Mouse (Mus musculus) left cerebral cortex, postnatal 36 days (tissue): ENCODE data around the gene Pgpep1l. TPM values are rescaled to one million over a fixed set of nuclear protein-coding genes. Genes with fewer than 3 reads are reported as not detected.
"Not testable (repeated sequence)": the region's sequence is repeated elsewhere in the genome, so short reads cannot be mapped to it uniquely, and the experiment has no call there.

ENCODE experiments used
- DNase-seq, 2 experiments: peaks; one replicate each; pipeline ENCODE4 v3.0.0; 2021 to 2022; ENCODE audit warnings: low spot score in 2 of 2, mixed read lengths in 1 of 2
- intact Hi-C: fragments of 180-260 bp; cut with DNase I; formaldehyde crosslinking; loops from one replicate; pipeline ENCODE4 v1.15.1; 2025
- total RNA-seq, 2 experiments: library from RNA; stranded (reverse); gene quantifications; 2 replicates each; pipeline ENCODE4 v1.2.3; 2021

Gene Pgpep1l
- total RNA-seq, 2 experiments from 2014 or later = 1.5 to 1.9 TPM

GRCm38 (mm10) chr7:68285851-68286298 lies 21.8 kb upstream of the Pgpep1l start:
- intact Hi-C loops = no loop called here
- DNase-seq = no peak

GRCm38 (mm10) chr7:68283776-68284175 lies 19.7 kb upstream of the Pgpep1l start:
- DNase-seq = no peak
- intact Hi-C loops = no loop called here

GRCm38 (mm10) chr7:68283133-68283520 lies 19.1 kb upstream of the Pgpep1l start:
- not testable (repeated sequence) for DNase-seq

GRCm38 (mm10) chr7:68282304-68283132 lies 18.5 kb upstream of the Pgpep1l start:
- intact Hi-C loops = no loop called here
- no peak for DNase-seq

More at GRCm38 (mm10) chr7:68283133-68283520, 19.1 kb upstream of the Pgpep1l start:
- intact Hi-C loops = not testable (repeated sequence)

GRCm38 (mm10) chr7:68281341-68281740 lies 17.3 kb upstream of the Pgpep1l start:
- no peak for DNase-seq
- intact Hi-C loops = no loop called here

- no peak for DNase-seq
- intact Hi-C loops = no loop called here
These were observed 16.4 kb upstream of the Pgpep1l start for GRCm38 (mm10) chr7:68280352-68280869.

- intact Hi-C loops = no loop called here
These were observed 15.4 kb upstream of the Pgpep1l start for GRCm38 (mm10) chr7:68279481-68279880.

GRCm38 (mm10) chr7:68278908-68279307 lies 14.9 kb upstream of the Pgpep1l start:
- DNase-seq = no peak
- intact Hi-C loops = no loop called here

More at GRCm38 (mm10) chr7:68279481-68279880, 15.4 kb upstream of the Pgpep1l start:
- no peak for DNase-seq

- no peak for DNase-seq
- intact Hi-C loops = no loop called here
These were observed 14.4 kb upstream of the Pgpep1l start for GRCm38 (mm10) chr7:68278385-68278784.

- no peak for DNase-seq
- intact Hi-C loops = no loop called here
These were observed 13.9 kb upstream of the Pgpep1l start for GRCm38 (mm10) chr7:68277897-68278270.

- intact Hi-C loops = no loop called here
- no peak for DNase-seq
These were observed 13.2 kb upstream of the Pgpep1l start for GRCm38 (mm10) chr7:68277054-68277896.

- intact Hi-C loops = no loop called here
- no peak for DNase-seq
These were observed 12.1 kb upstream of the Pgpep1l start for GRCm38 (mm10) chr7:68275838-68276731.

GRCm38 (mm10) chr7:68275445-68275837 lies 11.4 kb upstream of the Pgpep1l start:
- intact Hi-C loops, DNase-seq: not testable (repeated sequence)

GRCm38 (mm10) chr7:68274951-68275350 lies 10.9 kb upstream of the Pgpep1l start:
- DNase-seq = no peak
- intact Hi-C loops = no loop called here

- intact Hi-C loops = no loop called here
- DNase-seq = no peak
These were observed 10.2 kb upstream of the Pgpep1l start for GRCm38 (mm10) chr7:68274218-68274617.

- intact Hi-C loops = no loop called here
- DNase-seq = no peak
These were observed 9.5 kb upstream of the Pgpep1l start, which contains the start of gene Fam169b for GRCm38 (mm10) chr7:68273515-68273914. TSS of gene Fam169b (plus strand) at chr7:68273839.

GRCm38 (mm10) chr7:68272607-68273006 lies 8.6 kb upstream of the Pgpep1l start:
- intact Hi-C loops = no loop called here
- DNase-seq = no peak

- intact Hi-C loops = no loop called here
- no peak for DNase-seq
These were observed 7.8 kb upstream of the Pgpep1l start for GRCm38 (mm10) chr7:68271816-68272215.

- intact Hi-C loops = no loop called here
These were observed 6.5 kb upstream of the Pgpep1l start for GRCm38 (mm10) chr7:68270551-68270950.

More at GRCm38 (mm10) chr7:68270551-68270950, 6.5 kb upstream of the Pgpep1l start:
- no peak for DNase-seq
